Mouse (Mus musculus): ENCODE results near the gene Xpo5.

Gene Xpo5

GRCm38 (mm10) chr17:46254106-46254505, 51.5 kb downstream of the Xpo5 start:
- in situ Hi-C loops (cut with MboI; ENCODE audit: low sequenced_read_pairs), result no loop called here

GRCm38 (mm10) chr17:46255147-46255546, 52.6 kb downstream of the Xpo5 start:
- in situ Hi-C loops (cut with MboI; ENCODE audit: low sequenced_read_pairs), result no loop called here

- in situ Hi-C loops (cut with MboI; ENCODE audit: low sequenced_read_pairs), result no loop called here
Measured at GRCm38 (mm10) chr17:46258279-46259053, 55.9 kb downstream of the Xpo5 start.

- in situ Hi-C loops (cut with MboI; ENCODE audit: low sequenced_read_pairs), result loop anchor here (10.0 kb wide), 2 partner anchors 135 to 245 kb away; no protein-coding TSS in a partner anchor
Measured at GRCm38 (mm10) chr17:46259675-46260074, 57.1 kb downstream of the Xpo5 start.

- in situ Hi-C loops (cut with MboI; ENCODE audit: low sequenced_read_pairs), result loop anchor here (10.0 kb wide), 2 partner anchors 133 to 243 kb away; no protein-coding TSS in a partner anchor
Measured at GRCm38 (mm10) chr17:46262201-46262694, 59.7 kb downstream of the Xpo5 start.

- in situ Hi-C loops (cut with MboI; ENCODE audit: low sequenced_read_pairs), result loop anchor here (10.0 kb wide), 2 partner anchors 129 to 239 kb away; no protein-coding TSS in a partner anchor
Measured at GRCm38 (mm10) chr17:46265502-46265901, 62.9 kb downstream of the Xpo5 start.

- in situ Hi-C loops (cut with MboI; ENCODE audit: low sequenced_read_pairs), result loop anchor here (10.0 kb wide), 2 partner anchors 129 to 239 kb away; no protein-coding TSS in a partner anchor
Measured at GRCm38 (mm10) chr17:46265918-46266618, 63.5 kb downstream of the Xpo5 start.

- in situ Hi-C loops (cut with MboI; ENCODE audit: low sequenced_read_pairs), result loop anchor here (10.0 kb wide), 2 partner anchors 128 to 238 kb away; no protein-coding TSS in a partner anchor
Measured at GRCm38 (mm10) chr17:46266986-46267385, 64.4 kb downstream of the Xpo5 start.

- in situ Hi-C loops (cut with MboI; ENCODE audit: low sequenced_read_pairs), result loop anchor here (10.0 kb wide), 2 partner anchors 127 to 237 kb away; no protein-coding TSS in a partner anchor
Measured at GRCm38 (mm10) chr17:46267511-46267910, 64.9 kb downstream of the Xpo5 start.

GRCm38 (mm10) chr17:46268026-46268720, 65.6 kb downstream of the Xpo5 start:
- in situ Hi-C loops (cut with MboI; ENCODE audit: low sequenced_read_pairs), result loop anchor here (10.0 kb wide), 2 partner anchors 127 to 237 kb away; no protein-coding TSS in a partner anchor

GRCm38 (mm10) chr17:46269771-46270534, 67.4 kb downstream of the Xpo5 start:
- in situ Hi-C loops (cut with MboI; ENCODE audit: low sequenced_read_pairs), result loop anchor here (10.0 kb wide), 2 partner anchors 125 to 235 kb away; no protein-coding TSS in a partner anchor

GRCm38 (mm10) chr17:46272058-46272457, 69.5 kb downstream of the Xpo5 start:
- in situ Hi-C loops (cut with MboI; ENCODE audit: low sequenced_read_pairs), result no loop called here

GRCm38 (mm10) chr17:46272675-46273074, 70.1 kb downstream of the Xpo5 start:
- in situ Hi-C loops (cut with MboI; ENCODE audit: low sequenced_read_pairs), result no loop called here

- in situ Hi-C loops (cut with MboI; ENCODE audit: low sequenced_read_pairs), result no loop called here
Measured at GRCm38 (mm10) chr17:46273803-46274236, 71.2 kb downstream of the Xpo5 start.

- in situ Hi-C loops (cut with MboI; ENCODE audit: low sequenced_read_pairs), result no loop called here
Measured at GRCm38 (mm10) chr17:46274465-46274864, 71.9 kb downstream of the Xpo5 start.

- in situ Hi-C loops (cut with MboI; ENCODE audit: low sequenced_read_pairs), result no loop called here
Measured at GRCm38 (mm10) chr17:46275034-46275433, 72.5 kb downstream of the Xpo5 start.

GRCm38 (mm10) chr17:46275506-46275905, 72.9 kb downstream of the Xpo5 start:
- in situ Hi-C loops (cut with MboI; ENCODE audit: low sequenced_read_pairs), result no loop called here

- in situ Hi-C loops (cut with MboI; ENCODE audit: low sequenced_read_pairs), result no loop called here
Measured at GRCm38 (mm10) chr17:46277586-46277985, 75.0 kb downstream of the Xpo5 start.

- in situ Hi-C loops (cut with MboI; ENCODE audit: low sequenced_read_pairs), result no loop called here
Measured at GRCm38 (mm10) chr17:46278011-46278765, 75.6 kb downstream of the Xpo5 start.
